Mouse (Mus musculus) layer of hippocampus, adult 8-10 months (tissue): ENCODE measurements around the gene Ankmy1. TPM values are rescaled to one million over a fixed set of nuclear protein-coding genes. Genes with fewer than 3 reads are reported as not detected.

ENCODE experiments used
- DNase-seq, 2 experiments: peaks; one replicate each; pipeline ENCODE4 v3.0.0; 2022; ENCODE audit warnings: low spot score in 2 of 2
- total RNA-seq, 4 experiments: library from RNA; stranded (reverse); gene quantifications; 2 replicates each; pipeline ENCODE4 v1.2.4; 2022

Gene Ankmy1
- under 1 TPM; 0.31 to 0.37 (median 0.36) TPM for total RNA-seq

- peak in 1 of 2 experiments; percentile 63 for DNase-seq
Observed at GRCm38 (mm10) chr1:92902786-92903185, at the start of gene Ankmy1. Gene Ankmy1, minus strand, starts transcription at chr1:92902906.

GRCm38 (mm10) chr1:92950607-92951006 lies 47.9 kb upstream of the Ankmy1 start, which contains the start of gene Gpr35:
Gene Gpr35, plus strand, starts transcription at chr1:92950865.
- DNase-seq, result no peak

- DNase-seq, result no peak
Observed at GRCm38 (mm10) chr1:92949426-92949825, 46.7 kb upstream of the Ankmy1 start.

GRCm38 (mm10) chr1:92947966-92948365 lies 45.3 kb upstream of the Ankmy1 start:
- no peak for DNase-seq

- no peak for DNase-seq
Observed at GRCm38 (mm10) chr1:92943219-92943989, 40.7 kb upstream of the Ankmy1 start.

GRCm38 (mm10) chr1:92939746-92940145 lies 37.0 kb upstream of the Ankmy1 start:
- no peak for DNase-seq

- DNase-seq, result no peak
Observed at GRCm38 (mm10) chr1:92937797-92938196, 35.1 kb upstream of the Ankmy1 start.

- DNase-seq, result no peak
Observed at GRCm38 (mm10) chr1:92936467-92936866, 33.8 kb upstream of the Ankmy1 start.

- no peak for DNase-seq
Observed at GRCm38 (mm10) chr1:92935977-92936376, 33.3 kb upstream of the Ankmy1 start.

- DNase-seq, result no peak
Observed at GRCm38 (mm10) chr1:92935054-92935962, 32.6 kb upstream of the Ankmy1 start.

- peak; percentile 97 for DNase-seq
Observed at GRCm38 (mm10) chr1:92934182-92934827, 31.6 kb upstream of the Ankmy1 start, which contains the start of gene Capn10. Gene Capn10, plus strand, starts transcription at chr1:92934376.

GRCm38 (mm10) chr1:92933611-92934010 lies 30.9 kb upstream of the Ankmy1 start:
- DNase-seq, result no peak

- no peak for DNase-seq
Observed at GRCm38 (mm10) chr1:92930171-92930706, 27.5 kb upstream of the Ankmy1 start.

GRCm38 (mm10) chr1:92921496-92921895 lies 18.8 kb upstream of the Ankmy1 start:
- DNase-seq, result no peak

- DNase-seq, result no peak
Observed at GRCm38 (mm10) chr1:92920474-92921200, 17.9 kb upstream of the Ankmy1 start.

GRCm38 (mm10) chr1:92919775-92920174 lies 17.1 kb upstream of the Ankmy1 start:
- no peak for DNase-seq

GRCm38 (mm10) chr1:92919151-92919550 lies 16.4 kb upstream of the Ankmy1 start:
- no peak for DNase-seq

- DNase-seq, result no peak
Observed at GRCm38 (mm10) chr1:92916725-92917124, 14.0 kb upstream of the Ankmy1 start.

GRCm38 (mm10) chr1:92914993-92915392 lies 12.3 kb upstream of the Ankmy1 start:
- no peak for DNase-seq

- no peak for DNase-seq
Observed at GRCm38 (mm10) chr1:92914239-92914638, 11.5 kb upstream of the Ankmy1 start.

- no peak for DNase-seq
Observed at GRCm38 (mm10) chr1:92912286-92912685, 9.6 kb upstream of the Ankmy1 start.
